Mouse (Mus musculus) hindbrain, embryonic 14.5 days (tissue): ENCODE results near the gene Gbp6. TPM values are rescaled to one million over a fixed set of nuclear protein-coding genes. Genes with fewer than 3 reads are reported as not detected.
"Not testable (repeated sequence)": the region's sequence is repeated elsewhere in the genome, so short reads cannot be mapped to it uniquely, and the experiment has no call there.

ENCODE experiments used
- ATAC-seq: fragments of 200-750 bp; cut with Nextera tagmentation; 2 replicates; pipeline ENCODE4 v1.8.0; 2017; ENCODE audit warnings: moderate number of reproducible peaks, mild to moderate bottlenecking, moderate TSS enrichment, moderate library complexity; ENCODE audit not compliant: low FRiP score
- DNase-seq: peaks from one replicate; pipeline ENCODE4 v3.0.0-alpha.2; 2015; ENCODE audit warnings: low spot score
- H3K27ac ChIP-seq: fragments of 300-500 bp; sonication (generic); 2 replicates; pipeline ENCODE4 v1.5.1; 2014; ENCODE audit warnings: mild to moderate bottlenecking, moderate library complexity
- H3K27me3 ChIP-seq: fragments of 300-500 bp; sonication (generic); 2 replicates; pipeline ENCODE4 v1.6.1; 2014; ENCODE audit warnings: mild to moderate bottlenecking, low read length, mixed read lengths; ENCODE audit not compliant: control insufficient read depth, insufficient read depth
- H3K36me3 ChIP-seq: fragments of 300-500 bp; sonication (generic); replicated peaks from 2 replicates; pipeline ENCODE4 v1.6.1; 2014; ENCODE audit not compliant: control insufficient read depth, insufficient read depth
- H3K4me1 ChIP-seq: fragments of 300-500 bp; sonication (generic); replicated peaks from 2 replicates; pipeline ENCODE4 v1.6.1; 2014; ENCODE audit warnings: antibody characterized with exemption, low read length, mixed read lengths; ENCODE audit not compliant: control insufficient read depth, insufficient read depth
- H3K4me2 ChIP-seq: fragments of 300-500 bp; sonication (generic); replicated peaks from 2 replicates; pipeline ENCODE4 v1.6.1; 2014; ENCODE audit warnings: mild to moderate bottlenecking, moderate library complexity
- H3K4me3 ChIP-seq: fragments of 300-500 bp; sonication (generic); replicated peaks from 2 replicates; pipeline ENCODE4 v1.5.1; 2014; ENCODE audit warnings: mild to moderate bottlenecking, low read length
- H3K9ac ChIP-seq: fragments of 300-500 bp; sonication (generic); 2 replicates; pipeline ENCODE4 v1.6.1; 2014
- H3K9me3 ChIP-seq: fragments of 300-500 bp; sonication (generic); 2 replicates; pipeline ENCODE4 v1.6.1; 2016; ENCODE audit warnings: low read length; ENCODE audit not compliant: control insufficient read depth
- WGBS: fragments of 180-500 bp; shearing (Covaris S2); extraction: QIAGEN DNeasy Blood & Tissue Kit; methylation state at CpG from one replicate; pipeline ENCODE4 v1.1.7; 2014; 5-methylcytosine and 5-hydroxymethylcytosine counted together
- polyA plus RNA-seq: library from polyadenylated mRNA; unstranded; fragments of >200 nt; fragmentation: Nextera tagmentation; extraction: Ambion mirVana; gene quantifications from 2 replicates; pipeline ENCODE4 v1.2.1, GENCODE M21; 2014

Gene Gbp6
- polyA plus RNA-seq, 1 experiment from 2014 or later, result 5.3 TPM

- H3K9me3 ChIP-seq, result no peaks in the 10 kb centered on the region
- no peaks in the 10 kb centered on the region for H3K4me1 ChIP-seq
- H3K27ac ChIP-seq, result no peak overlapping the region
- no peaks in the 10 kb centered on the region for H3K36me3 ChIP-seq
- H3K27me3 ChIP-seq, result no peaks in the 10 kb centered on the region
- no peak for ATAC-seq
- WGBS, result 42% methylated on average over 2 of the region's 2 CpGs
- no peak overlapping the region for H3K9ac ChIP-seq
- DNase-seq, result no peak
- H3K4me2 ChIP-seq, result no peak overlapping the region
- no peak overlapping the region for H3K4me3 ChIP-seq
These were observed 8.0 kb upstream of the Gbp6 start for GRCm38 (mm10) chr5:105301531-105301930.

DNA sequence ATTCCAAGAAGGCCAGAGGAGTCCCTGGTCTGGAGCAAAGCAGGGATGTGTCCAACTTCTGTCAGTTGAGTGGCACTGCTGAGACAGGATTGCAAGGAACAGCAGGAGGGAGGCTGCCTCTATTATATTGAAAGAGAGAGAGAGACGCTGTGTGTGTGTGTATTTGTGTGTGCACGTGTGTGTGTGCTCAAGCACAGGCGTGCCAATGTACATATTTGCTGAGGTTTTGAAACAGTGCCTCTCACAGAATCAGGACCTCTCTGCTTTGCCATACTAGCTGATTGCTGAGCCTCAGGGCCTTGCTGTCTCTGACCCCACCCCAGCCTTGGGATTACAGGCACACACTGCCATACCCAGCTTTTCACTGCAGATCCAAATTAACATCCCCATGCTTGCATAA, 2.2 kb upstream of the Gbp6 start:
- Histone ChIP-seq H3K9me3 (no peaks in the 10 kb centered on the region), H3K27me3 (no peaks in the 10 kb centered on the region), H3K4me3 (no peak overlapping the region), H3K4me1 (no peaks in the 10 kb centered on the region), H3K4me2 (no peak overlapping the region), H3K9ac (no peak overlapping the region), H3K36me3 (no peaks in the 10 kb centered on the region), H3K27ac (no peak overlapping the region)
- ATAC-seq, result no peak
- 67% methylated on average over 3 of the region's 3 CpGs for WGBS
- no peak for DNase-seq

DNA sequence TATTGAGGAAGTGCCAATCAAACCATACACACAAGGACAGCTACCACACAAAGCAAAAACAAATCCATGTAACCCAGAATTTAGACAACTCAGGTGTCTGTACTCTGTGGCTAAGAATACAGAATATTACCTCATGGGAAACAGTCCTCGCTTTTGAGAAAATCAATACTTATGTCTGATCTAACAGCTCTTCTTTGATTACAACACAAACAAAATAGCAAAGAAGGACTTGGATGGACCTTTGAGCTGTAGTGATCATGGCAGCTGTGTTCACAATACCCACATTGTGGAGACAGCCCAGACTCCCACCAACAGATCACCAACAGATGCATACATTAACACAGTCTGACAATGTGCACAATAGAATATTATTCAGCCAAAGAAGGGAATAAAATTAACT, 1.0 kb downstream of the Gbp6 start:
- Histone ChIP-seq H3K4me3 (no peak overlapping the region), H3K9ac (no peak overlapping the region), H3K27ac (no peak overlapping the region), H3K27me3 (no peaks in the 10 kb centered on the region), H3K9me3 (no peaks in the 10 kb centered on the region), H3K36me3 (no peaks in the 10 kb centered on the region), H3K4me1 (no peaks in the 10 kb centered on the region), H3K4me2 (no peak overlapping the region; the same call in 1 of the 2 replicates)
- ATAC-seq (no peak), DNase-seq (no peak)
- 64% methylated on average over 1 of the region's 1 CpGs for WGBS

- not testable (repeated sequence) for ATAC-seq, H3K9me3 ChIP-seq, H3K27me3 ChIP-seq, H3K27ac ChIP-seq, H3K4me2 ChIP-seq, H3K9ac ChIP-seq, H3K36me3 ChIP-seq, H3K4me3 ChIP-seq, H3K4me1 ChIP-seq, DNase-seq
- 87% methylated on average over 3 of the region's 3 CpGs for WGBS
These were observed 2.6 kb downstream of the Gbp6 start for GRCm38 (mm10) chr5:105290921-105291320.

- H3K36me3 ChIP-seq, H3K4me2 ChIP-seq, H3K9me3 ChIP-seq, H3K4me3 ChIP-seq, H3K4me1 ChIP-seq, ATAC-seq, H3K27me3 ChIP-seq, H3K9ac ChIP-seq, DNase-seq, H3K27ac ChIP-seq: not testable (repeated sequence)
- no CpG with 5 or more reads among the region's 3 CpGs for WGBS
These were observed 32.8 kb downstream of the Gbp6 start for GRCm38 (mm10) chr5:105260673-105261072.

DNA sequence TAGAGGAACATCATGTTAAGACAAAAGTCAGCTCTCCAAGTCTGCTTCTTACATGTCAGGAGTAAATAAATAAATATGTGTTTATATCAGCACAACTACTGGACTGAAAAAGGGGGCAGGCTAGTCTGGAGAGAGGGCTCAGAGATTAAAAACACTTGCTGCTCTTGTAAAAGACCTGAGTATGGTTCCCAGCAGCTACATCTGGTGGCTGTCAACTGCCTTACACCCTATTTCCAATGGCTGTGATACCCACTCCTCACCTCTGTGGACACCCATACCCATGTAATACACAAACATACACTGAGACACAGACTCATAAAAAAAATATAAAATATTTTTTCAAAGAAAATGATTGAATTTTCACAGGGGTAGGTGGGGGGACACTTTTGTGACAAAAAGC, 41.0 kb downstream of the Gbp6 start:
- DNase-seq, result peak; percentile 24
- Histone ChIP-seq H3K9ac (no peak overlapping the region), H3K9me3 (no peaks in the 10 kb centered on the region), H3K36me3 (no peaks in the 10 kb centered on the region), H3K4me3 (no peak overlapping the region), H3K27me3 (no peaks in the 10 kb centered on the region), H3K4me1 (no peaks in the 10 kb centered on the region), H3K27ac (no peak overlapping the region), H3K4me2 (no peak overlapping the region)
- no peak for ATAC-seq

GRCm38 (mm10) chr5:105244741-105245140, 48.8 kb downstream of the Gbp6 start:
- H3K4me1 ChIP-seq, H3K9me3 ChIP-seq, H3K4me3 ChIP-seq, H3K27ac ChIP-seq, H3K9ac ChIP-seq, DNase-seq, H3K36me3 ChIP-seq, ATAC-seq, H3K27me3 ChIP-seq, H3K4me2 ChIP-seq: not testable (repeated sequence)
- WGBS, result 90% methylated on average over 3 of the region's 3 CpGs

GRCm38 (mm10) chr5:105240982-105241381, 52.5 kb downstream of the Gbp6 start:
- H3K9ac ChIP-seq, H3K4me1 ChIP-seq, H3K9me3 ChIP-seq, H3K36me3 ChIP-seq, H3K27ac ChIP-seq, H3K27me3 ChIP-seq, H3K4me2 ChIP-seq, H3K4me3 ChIP-seq: not testable (repeated sequence)
- 69% methylated on average over 5 of the region's 5 CpGs for WGBS
- ATAC-seq (peak; percentile 72), DNase-seq (peak; percentile 35)

DNA sequence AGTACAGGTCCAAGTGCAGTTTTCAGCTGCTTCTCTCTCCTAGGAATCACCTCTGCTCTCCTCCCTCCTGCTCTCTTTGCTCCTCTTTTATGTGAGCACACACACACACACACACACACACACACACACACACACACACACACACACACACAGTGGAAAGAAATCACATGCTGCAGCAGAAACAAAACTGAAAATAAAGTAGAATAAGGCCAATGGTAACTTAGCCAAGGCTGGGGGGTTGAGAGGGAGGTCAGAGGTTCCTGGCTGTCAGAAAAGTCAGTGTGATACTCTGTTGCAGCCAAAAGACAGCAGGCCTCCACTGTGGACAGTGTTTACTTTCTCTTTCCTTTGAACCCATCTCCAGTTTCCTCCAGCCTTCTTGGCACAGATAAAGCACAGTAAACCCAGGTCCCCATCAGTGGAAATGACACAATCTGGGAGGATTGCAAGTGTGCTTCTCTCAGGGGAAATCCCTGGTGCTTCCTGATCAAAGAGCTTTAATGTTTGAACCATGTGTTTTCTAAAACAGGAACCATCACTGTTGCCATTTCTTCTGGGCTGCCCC, 53.9 kb downstream of the Gbp6 start, which contains the start of gene Gbp10:
Gbp10 (minus strand) TSS at position 51 of the 565 bp plus-strand sequence.
- DNase-seq, H3K9me3 ChIP-seq, H3K9ac ChIP-seq, H3K27me3 ChIP-seq, H3K4me2 ChIP-seq, ATAC-seq, H3K27ac ChIP-seq, H3K4me1 ChIP-seq, H3K36me3 ChIP-seq, H3K4me3 ChIP-seq: not testable (repeated sequence)

DNA sequence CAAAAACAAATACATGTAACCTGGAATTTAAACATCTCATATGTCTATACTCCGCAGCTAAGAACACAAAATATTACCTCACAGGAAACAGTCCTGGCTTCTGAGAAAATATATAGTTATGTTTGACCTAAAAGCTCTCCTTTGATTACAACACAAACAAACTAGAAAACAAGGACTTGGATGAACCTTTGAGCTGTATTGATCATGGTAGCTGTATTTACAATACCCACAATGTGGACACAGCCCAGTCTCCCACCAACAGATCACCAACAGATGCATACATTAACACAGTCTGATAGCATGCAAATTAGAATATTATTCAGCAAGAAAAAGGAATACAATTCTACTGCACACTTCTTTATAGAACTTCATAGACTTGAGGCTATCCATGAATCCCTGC, 55.1 kb downstream of the Gbp6 start:
- H3K4me3 ChIP-seq, H3K4me1 ChIP-seq, H3K4me2 ChIP-seq, H3K27ac ChIP-seq, H3K9me3 ChIP-seq, DNase-seq, ATAC-seq, H3K9ac ChIP-seq, H3K27me3 ChIP-seq, H3K36me3 ChIP-seq: not testable (repeated sequence)
- WGBS, result 88% methylated on average over 1 of the region's 1 CpGs
